ENCODE assay signal across 22 mouse cellular contexts in the genomic region with DNA sequence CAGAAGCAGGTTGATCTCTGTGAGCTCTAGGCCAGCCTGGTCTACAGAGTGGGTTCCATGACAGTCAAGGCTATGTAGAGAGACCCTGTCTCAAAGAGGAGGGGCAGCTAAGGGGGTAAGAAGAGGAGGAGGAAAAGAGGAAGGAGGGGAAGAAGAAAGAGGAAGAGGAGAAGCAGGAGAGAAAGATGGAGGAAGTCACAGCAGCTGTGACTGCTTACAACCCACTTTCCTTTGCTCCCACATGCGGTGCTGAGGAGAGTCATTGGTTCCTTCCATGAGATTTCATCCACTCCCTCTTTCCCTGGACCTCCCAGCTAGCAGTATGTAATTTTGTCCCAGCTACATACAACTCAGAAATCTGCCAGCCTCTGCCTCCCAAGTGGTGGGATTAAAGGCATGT. TPM values are rescaled to one million over a fixed set of nuclear protein-coding genes. Genes with fewer than 3 reads are reported as not detected.
DNase-seq lines count a peak whose midpoint lies in the region; ATAC-seq and TF ChIP-seq lines count a peak whose summit lies in the region.
"Had no signal": no experiment of that assay in that cellular context is flagged by ENCODE, and none has a peak within 500 bp of the region (broad histone marks: within the 10 kb centered on the region; RNA-seq: fewer than 3 reads in every experiment).

No protein-coding gene starts in this region.

- H3K4me3 ChIP-seq in bone marrow macrophage, adult 2 months (ENCODE audit: insufficient read depth, low read length): no peak overlapping the region
- H3K4me3 ChIP-seq in heart, embryonic 10.5 days: no peak overlapping the region
- H3K4me3 ChIP-seq: embryonic facial prominence, embryonic 13.5 days; embryonic facial prominence, embryonic 15.5 days; erythroblast, embryonic 14.5 days; forebrain, embryonic 10.5 days; forebrain, embryonic 12.5 days had no signal

- no peaks in the 10 kb centered on the region for H3K27me3 ChIP-seq in heart, embryonic 10.5 days (ENCODE audit: insufficient read depth, poor library complexity, severe bottlenecking)
- H3K27me3 ChIP-seq: embryonic facial prominence, embryonic 13.5 days; embryonic facial prominence, embryonic 15.5 days; forebrain, embryonic 12.5 days; Patski had no signal

- TF ChIP-seq CTCF in bone marrow macrophage, adult 2 months (IDR thresholded peaks at IDR 0.05; ENCODE audit: low read depth, low read length): no peak

- H3K4me1 ChIP-seq in bone marrow macrophage, adult 2 months (ENCODE audit: control insufficient read depth, insufficient read depth, low read length): peaks cover 22% of the 10 kb centered on the region
- no peaks in the 10 kb centered on the region for H3K4me1 ChIP-seq in heart, embryonic 10.5 days
- H3K4me1 ChIP-seq: embryonic facial prominence, embryonic 13.5 days; embryonic facial prominence, embryonic 15.5 days; forebrain, embryonic 10.5 days had no signal

- H3K27ac ChIP-seq in bone marrow macrophage, adult 2 months (ENCODE audit: insufficient read depth, low read depth, low read length): 0 out of 2 replicates have a peak overlapping the region, but pooled peaks have one; percentile 14
- H3K27ac ChIP-seq in heart, embryonic 10.5 days: no peak overlapping the region
- H3K27ac ChIP-seq: embryonic facial prominence, embryonic 13.5 days; embryonic facial prominence, embryonic 15.5 days; forebrain, embryonic 10.5 days; forebrain, embryonic 12.5 days had no signal

- no peaks in the 10 kb centered on the region for H3K36me3 ChIP-seq in heart, embryonic 10.5 days
- H3K36me3 ChIP-seq: embryonic facial prominence, embryonic 13.5 days; embryonic facial prominence, embryonic 15.5 days; forebrain, embryonic 10.5 days; forebrain, embryonic 12.5 days had no signal

- no peaks in the 10 kb centered on the region for H3K9me3 ChIP-seq in heart, embryonic 10.5 days
- H3K9me3 ChIP-seq: embryonic facial prominence, embryonic 13.5 days; embryonic facial prominence, embryonic 15.5 days; forebrain, embryonic 10.5 days; forebrain, embryonic 12.5 days had no signal

- DNase-seq in gastrocnemius, postnatal 25 days: no peak
- no peak for DNase-seq in kidney, adult 9 months
- DNase-seq in heart, embryonic 10.5 days (ENCODE audit: low spot score): no peak
- DNase-seq: adrenal gland, adult 2 months; adrenal gland, postnatal 10 days; adrenal gland, postnatal 25 days; cerebellum, adult 11-12 months; cerebellum, adult 2 months; cerebellum, adult 9-10 months; cerebellum, postnatal 10 days; cerebellum, postnatal 25 days; embryo, embryonic 11 days had no signal

- 83% methylated on average over 1 of the region's 1 CpGs for WGBS in heart, embryonic 10.5 days

- TF ChIP-seq POLR2A in bone marrow macrophage, adult 2 months (IDR thresholded peaks at IDR 0.05; ENCODE audit: borderline replicate concordance, low read depth, low read length): no peak

- ATAC-seq in granulocyte monocyte progenitor cell, adult 5-6 weeks (replicated peaks; ENCODE audit: poor library complexity, severe bottlenecking): peak; percentile 40
- ATAC-seq: forebrain, embryonic 14.5 days; forebrain, embryonic 16.5 days; Patski had no signal

RNA-seq across cellular contexts. Expression of a gene that starts 9.3 kb away (rescaled TPM):
- 43.7 and 49.8 TPM in 2 replicates for polyA plus RNA-seq in bone marrow macrophage, adult 2 months (2012; ENCODE audit: insufficient read depth, insufficient read length, missing spikeins)
- 60.6 and 67.8 TPM in 2 replicates for total RNA-seq in granulocyte monocyte progenitor cell, adult 5-6 weeks (2014; fragmentation: Nextera tagmentation)
- 58.6 and 60.7 TPM in 2 replicates for total RNA-seq in granulocyte monocyte progenitor cell, adult 5-6 weeks (2017)
- total RNA-seq in gastrocnemius, postnatal 25 days (2021): 10 to 100 TPM; 39.3 to 39.6 TPM
- 91.1 and 113 TPM in 2 replicates for polyA plus RNA-seq in heart, embryonic 10.5 days (2016; fragmentation: Nextera tagmentation; extraction: Ambion mirVana)

RNA-seq across cellular contexts. Expression of a gene that starts 14.0 kb away (rescaled TPM):
- polyA plus RNA-seq in bone marrow macrophage, adult 2 months (2012; ENCODE audit: insufficient read depth, insufficient read length, missing spikeins): 16.1 and 17.9 TPM in 2 replicates
- total RNA-seq in granulocyte monocyte progenitor cell, adult 5-6 weeks (2014; fragmentation: Nextera tagmentation): 16.2 and 19.9 TPM in 2 replicates
- 12.2 and 18.2 TPM in 2 replicates for total RNA-seq in granulocyte monocyte progenitor cell, adult 5-6 weeks (2017)
- 1 to 10 TPM; 3.5 to 5.1 TPM for total RNA-seq in gastrocnemius, postnatal 25 days (2021)
- polyA plus RNA-seq in heart, embryonic 10.5 days (2016; fragmentation: Nextera tagmentation; extraction: Ambion mirVana): 17.1 and 22.8 TPM in 2 replicates

RNA-seq across cellular contexts. Expression of a gene that starts 14.1 kb away (rescaled TPM):
- polyA plus RNA-seq in bone marrow macrophage, adult 2 months (2012; ENCODE audit: insufficient read depth, insufficient read length, missing spikeins): 15.5 and 16.4 TPM in 2 replicates
- total RNA-seq in granulocyte monocyte progenitor cell, adult 5-6 weeks (2014; fragmentation: Nextera tagmentation): 37.5 and 39.9 TPM in 2 replicates
- total RNA-seq in granulocyte monocyte progenitor cell, adult 5-6 weeks (2017): 51.6 and 59.1 TPM in 2 replicates
- total RNA-seq in gastrocnemius, postnatal 25 days (2021): 10 to 100 TPM; 41.6 to 41.8 TPM
- 27.4 and 33.3 TPM in 2 replicates for polyA plus RNA-seq in heart, embryonic 10.5 days (2016; fragmentation: Nextera tagmentation; extraction: Ambion mirVana)

RNA-seq across cellular contexts. Expression of a gene that starts 60.0 kb away (rescaled TPM):
- 19.1 and 20.5 TPM in 2 replicates for polyA plus RNA-seq in bone marrow macrophage, adult 2 months (2012; ENCODE audit: insufficient read depth, insufficient read length, missing spikeins)
- 65.9 and 81.6 TPM in 2 replicates for total RNA-seq in granulocyte monocyte progenitor cell, adult 5-6 weeks (2014; fragmentation: Nextera tagmentation)
- total RNA-seq in granulocyte monocyte progenitor cell, adult 5-6 weeks (2017): 17.0 and 27.3 TPM in 2 replicates
- total RNA-seq in gastrocnemius, postnatal 25 days (2021): 10 to 100 TPM; 58.2 to 60.9 TPM
- polyA plus RNA-seq in heart, embryonic 10.5 days (2016; fragmentation: Nextera tagmentation; extraction: Ambion mirVana): 49.0 and 59.6 TPM in 2 replicates
